Mouse (Mus musculus): Measurements from ENCODE around the gene Rhog.

DNA sequence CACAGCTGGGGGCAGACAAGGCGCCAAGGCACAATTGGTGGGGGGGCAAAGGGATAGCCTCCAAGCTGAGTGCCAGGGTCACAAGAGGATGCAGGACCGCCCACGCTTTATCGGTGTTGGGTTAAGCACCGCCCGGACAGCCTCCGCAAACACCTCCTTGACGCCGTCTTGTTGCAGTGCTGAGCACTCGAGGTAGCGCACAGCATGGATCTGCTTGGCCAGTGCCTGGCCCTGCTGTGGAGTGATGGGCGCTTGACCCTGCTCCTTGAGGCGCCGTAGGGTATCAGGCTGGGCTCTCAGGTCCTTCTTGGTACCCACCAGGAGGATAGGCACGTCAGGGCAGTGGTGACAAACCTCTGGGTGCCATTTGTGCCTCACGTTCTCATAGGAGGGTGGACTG lies 16.3 kb downstream of the Rhog start:
- TF ChIP-seq CTCF (IDR thresholded peaks at IDR 0.05; ENCODE audit: low read depth, low read length) (no peak), POLR2A (IDR thresholded peaks at IDR 0.05; ENCODE audit: insufficient read depth, low read length) (no peak), EP300 (IDR thresholded peaks at IDR 0.05; ENCODE audit: insufficient read depth, low read depth, low read length) (no peak)
